Mouse (Mus musculus) lung, adult 2 months (tissue): Measurements from ENCODE around the gene Ndufb10. TPM values are rescaled to one million over a fixed set of nuclear protein-coding genes. Genes with fewer than 3 reads are reported as not detected.

Source experiments
- DNase-seq: peaks from one replicate; pipeline ENCODE4 v3.0.0; 2022
- H3K4me1 ChIP-seq: fragments of 200-500 bp; 2 replicates; pipeline ENCODE4 v1.6.1; 2011; ENCODE audit warnings: low read length; ENCODE audit not compliant: control insufficient read depth, insufficient read depth
- H3K4me3 ChIP-seq: fragments of 200-500 bp; replicated peaks from 2 replicates; pipeline ENCODE3; 2011; ENCODE audit warnings: low read depth, mild to moderate bottlenecking, control low read depth, low read length; ENCODE audit errors: extremely low read depth
- CTCF ChIP-seq: fragments of 200-500 bp; IDR thresholded peaks from 2 replicates; pipeline ENCODE4 v1.5.1; 2011; ENCODE audit warnings: mild to moderate bottlenecking, low read length, control low read depth; ENCODE audit not compliant: insufficient read depth
- POLR2A ChIP-seq: fragments of 200-500 bp; IDR thresholded peaks from 2 replicates; pipeline ENCODE4 v1.6.1; 2011; ENCODE audit warnings: low read depth, mild to moderate bottlenecking, control low read depth, low read length, borderline replicate concordance; ENCODE audit errors: extremely low read depth
- WGBS: fragments of 180-500 bp; shearing (Covaris S2); methylation state at CpG from one replicate; pipeline ENCODE4 v1.1.7; 2018; 5-methylcytosine and 5-hydroxymethylcytosine counted together
- polyA plus RNA-seq: library from polyadenylated mRNA; depleted of rRNA; stranded (reverse); fragments of >200 nt; gene quantifications from 2 replicates; pipeline ENCODE4 v1.2.3, GENCODE M21; 2012

The Ndufb10 gene
- polyA plus RNA-seq, 1 experiment = 218 TPM

GRCm38 (mm10) chr17:24734513-24734912, 10.2 kb upstream of the Ndufb10 start:
- Histone ChIP-seq H3K4me3 (no peak overlapping the region), H3K4me1 (peaks cover 5% of the 10 kb centered on the region; the same call in 1 of the 2 replicates)
- no peak for TF ChIP-seq CTCF
- TF ChIP-seq POLR2A = no peak
- 92% methylated on average over 1 of the region's 1 CpGs for WGBS
- DNase-seq = no peak

GRCm38 (mm10) chr17:24733434-24734050, 9.3 kb upstream of the Ndufb10 start:
- H3K4me1 ChIP-seq = peaks cover 5% of the 10 kb centered on the region; the same call in 1 of the 2 replicates
- TF ChIP-seq POLR2A (no peak), CTCF (no peak)
- no peak for DNase-seq
- no peak overlapping the region for H3K4me3 ChIP-seq
- WGBS = 83% methylated on average over 21 of the region's 21 CpGs

GRCm38 (mm10) chr17:24732233-24732935, 8.1 kb upstream of the Ndufb10 start:
- H3K4me3 ChIP-seq = no peak overlapping the region
- no peak for TF ChIP-seq POLR2A
- no peak for TF ChIP-seq CTCF
- DNase-seq = no peak
- WGBS = 79% methylated on average over 12 of the region's 12 CpGs
- H3K4me1 ChIP-seq = peaks cover 3% of the 10 kb centered on the region; the same call in 1 of the 2 replicates

GRCm38 (mm10) chr17:24730787-24731186, 6.5 kb upstream of the Ndufb10 start:
- WGBS = 78% methylated on average over 14 of the region's 14 CpGs
- no peak for DNase-seq
- H3K4me1 ChIP-seq = no peaks in the 10 kb centered on the region
- TF ChIP-seq POLR2A (no peak), CTCF (no peak)
- H3K4me3 ChIP-seq = no peak overlapping the region

GRCm38 (mm10) chr17:24729067-24729466, 4.8 kb upstream of the Ndufb10 start:
- H3K4me3 ChIP-seq = no peak overlapping the region
- WGBS = 50% methylated on average over 6 of the region's 6 CpGs
- DNase-seq = no peak
- no peaks in the 10 kb centered on the region for H3K4me1 ChIP-seq
- TF ChIP-seq CTCF = no peak
- TF ChIP-seq POLR2A = no peak

GRCm38 (mm10) chr17:24728184-24728583, 3.9 kb upstream of the Ndufb10 start:
- DNase-seq = no peak
- Histone ChIP-seq H3K4me3 (no peak overlapping the region), H3K4me1 (peaks cover 4% of the 10 kb centered on the region; the same call in 1 of the 2 replicates)
- WGBS = 66% methylated on average over 17 of the region's 17 CpGs
- TF ChIP-seq POLR2A (no peak), CTCF (no peak)

GRCm38 (mm10) chr17:24727618-24728017, 3.3 kb upstream of the Ndufb10 start, which contains the start of gene Rpl3l:
Gene Rpl3l (plus strand): TSS chr17:24727820.
- TF ChIP-seq CTCF (no peak), POLR2A (no peak)
- Histone ChIP-seq H3K4me1 (peaks cover 4% of the 10 kb centered on the region; the same call in 1 of the 2 replicates), H3K4me3 (no peak within 1 kb of the TSS)
- DNase-seq = no peak
- 67% methylated on average over 2 of the region's 2 CpGs for WGBS

GRCm38 (mm10) chr17:24725637-24726390, 1.5 kb upstream of the Ndufb10 start:
- Histone ChIP-seq H3K4me3 (no peak overlapping the region), H3K4me1 (peaks cover 6% of the 10 kb centered on the region; the same call in 1 of the 2 replicates)
- 61% methylated on average over 3 of the region's 3 CpGs for WGBS
- TF ChIP-seq CTCF (no peak), POLR2A (no peak)
- DNase-seq = no peak

- TF ChIP-seq CTCF (no peak), POLR2A (no peak)
- H3K4me3 ChIP-seq = peak overlapping the region; percentile 99
- peaks cover 10% of the 10 kb centered on the region; the same call in 1 of the 2 replicates for H3K4me1 ChIP-seq
- WGBS = 1% methylated on average over 15 of the region's 15 CpGs
- no peak for DNase-seq
Observed at GRCm38 (mm10) chr17:24723881-24724180, 447 bp downstream of the Ndufb10 start.
